Mouse (Mus musculus): ENCODE data around the gene Nhlrc1. TPM values are rescaled to one million over a fixed set of nuclear protein-coding genes. Genes with fewer than 3 reads are reported as not detected.
A peak's percentile ranks its signal among the peaks of the same experiment; 100 is the strongest.

Gene Nhlrc1
- total RNA-seq, 1 experiment: 3.6 TPM

- H3K4me1 ChIP-seq (ENCODE audit: control insufficient read depth in 2 of 2, insufficient read depth in 2 of 2, low read length in 2 of 2, poor library complexity in 1 of 2): peaks cover 0 to 2% of the 10 kb centered on the region in 2 experiments; a peak in 1 of 4 replicates
- H3K9ac ChIP-seq (ENCODE audit: insufficient read depth, low read depth, low read length, poor library complexity, severe bottlenecking): 0 out of 2 replicates have a peak overlapping the region, but pooled peaks have one; percentile 27
- in situ Hi-C loops (cut with MboI; ENCODE audit: low sequenced_read_pairs in 2 of 2, unreplicated experiment in 2 of 2): no loop called here
- no peak for DNase-seq (ENCODE audit: low read depth, low spot score)
- H3K27ac ChIP-seq (ENCODE audit: insufficient read depth, low read depth, low read length, poor library complexity, severe bottlenecking): no peak overlapping the region; the same call in 1 of the 2 replicates
- TF ChIP-seq ZC3H11A (IDR thresholded peaks at IDR 0.05; ENCODE audit: borderline replicate concordance, low read depth, low read length) (no peak), HCFC1 (IDR thresholded peaks at IDR 0.05; ENCODE audit: borderline replicate concordance, insufficient read depth, low read length) (no peak), MAFK (IDR thresholded peaks at IDR 0.05; ENCODE audit: insufficient read depth, low read depth, low read length) (no peak), CHD2 (IDR thresholded peaks at IDR 0.05; ENCODE audit: low read depth, low read length) (no peak), ZNF384 (IDR thresholded peaks at IDR 0.05; ENCODE audit: low read depth, low read length) (no peak)
- peaks cover 6% of the 10 kb centered on the region; the same call in 1 of the 2 replicates for H3K36me3 ChIP-seq (ENCODE audit: control insufficient read depth, insufficient read depth, low read length, poor library complexity, severe bottlenecking)
- H3K9me3 ChIP-seq (ENCODE audit: control insufficient read depth, insufficient read depth, low read depth, low read length): no peaks in the 10 kb centered on the region
- peak overlapping the region in 1 of 2 experiments; percentile 40; a peak in 3 of 4 replicates for H3K4me3 ChIP-seq (ENCODE audit: insufficient read depth in 1 of 2, low read depth in 1 of 2, low read length in 2 of 2, poor library complexity in 1 of 2, severe bottlenecking in 1 of 2)
Observed at GRCm38 (mm10) chr13:47056126-47056525, 41.5 kb upstream of the Nhlrc1 start.

DNA sequence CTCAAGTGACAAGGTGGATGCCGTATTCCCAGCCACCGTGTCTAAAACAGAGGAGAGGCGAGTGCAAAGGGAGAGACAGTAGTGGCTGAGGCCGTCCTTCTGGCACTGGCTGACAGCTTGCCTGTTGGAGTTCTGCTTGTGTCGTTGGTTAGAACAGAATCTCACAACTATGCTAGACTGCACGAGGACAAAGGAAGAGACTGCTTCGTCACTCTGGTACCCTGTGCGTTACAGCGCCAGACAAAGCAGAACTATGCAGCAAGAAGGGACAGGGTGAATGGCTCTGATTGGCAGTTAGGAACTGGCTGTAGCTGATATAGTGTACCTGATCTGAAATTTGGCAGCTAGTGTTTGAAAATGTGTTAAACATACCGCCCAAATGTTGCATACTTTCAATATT is 39.3 kb upstream of the Nhlrc1 start:
- Histone ChIP-seq H3K27ac (ENCODE audit: insufficient read depth, low read depth, low read length, poor library complexity, severe bottlenecking) (no peak overlapping the region), H3K4me3 (ENCODE audit: insufficient read depth in 1 of 2, low read depth in 1 of 2, low read length in 2 of 2, poor library complexity in 1 of 2, severe bottlenecking in 1 of 2) (no peak overlapping the region), H3K9ac (ENCODE audit: insufficient read depth, low read depth, low read length, poor library complexity, severe bottlenecking) (no peak overlapping the region), H3K36me3 (ENCODE audit: control insufficient read depth, insufficient read depth, low read length, poor library complexity, severe bottlenecking) (peaks cover 6% of the 10 kb centered on the region; the same call in 1 of the 2 replicates), H3K9me3 (ENCODE audit: control insufficient read depth, insufficient read depth, low read depth, low read length) (no peaks in the 10 kb centered on the region), H3K4me1 (ENCODE audit: control insufficient read depth in 2 of 2, insufficient read depth in 2 of 2, low read length in 2 of 2, poor library complexity in 1 of 2) (peaks cover 0 to 2% of the 10 kb centered on the region in 2 experiments; a peak in 1 of 4 replicates)
- in situ Hi-C loops (cut with MboI; ENCODE audit: low sequenced_read_pairs in 2 of 2, unreplicated experiment in 2 of 2): no loop called here
- no peak for DNase-seq (ENCODE audit: low read depth, low spot score)
- TF ChIP-seq HCFC1 (IDR thresholded peaks at IDR 0.05; ENCODE audit: borderline replicate concordance, insufficient read depth, low read length) (no peak), CHD2 (IDR thresholded peaks at IDR 0.05; ENCODE audit: low read depth, low read length) (no peak), ZC3H11A (IDR thresholded peaks at IDR 0.05; ENCODE audit: borderline replicate concordance, low read depth, low read length) (no peak), MAFK (IDR thresholded peaks at IDR 0.05; ENCODE audit: insufficient read depth, low read depth, low read length) (no peak), ZNF384 (IDR thresholded peaks at IDR 0.05; ENCODE audit: low read depth, low read length) (no peak)

GRCm38 (mm10) chr13:47050009-47050408 is 35.4 kb upstream of the Nhlrc1 start:
- TF ChIP-seq CHD2 (IDR thresholded peaks at IDR 0.05; ENCODE audit: low read depth, low read length): no peak
- TF ChIP-seq ZC3H11A (IDR thresholded peaks at IDR 0.05; ENCODE audit: borderline replicate concordance, low read depth, low read length): no peak
- no peak for TF ChIP-seq ZNF384 (IDR thresholded peaks at IDR 0.05; ENCODE audit: low read depth, low read length)
- no peak for TF ChIP-seq HCFC1 (IDR thresholded peaks at IDR 0.05; ENCODE audit: borderline replicate concordance, insufficient read depth, low read length)
- TF ChIP-seq MAFK (IDR thresholded peaks at IDR 0.05; ENCODE audit: insufficient read depth, low read depth, low read length): no peak
- H3K9ac ChIP-seq (ENCODE audit: insufficient read depth, low read depth, low read length, poor library complexity, severe bottlenecking): no peak overlapping the region
- no peaks in the 10 kb centered on the region for H3K9me3 ChIP-seq (ENCODE audit: control insufficient read depth, insufficient read depth, low read depth, low read length)
- H3K4me3 ChIP-seq (ENCODE audit: insufficient read depth in 1 of 2, low read depth in 1 of 2, low read length in 2 of 2, poor library complexity in 1 of 2, severe bottlenecking in 1 of 2): no peak overlapping the region
- in situ Hi-C loops (cut with MboI; ENCODE audit: low sequenced_read_pairs in 2 of 2, unreplicated experiment in 2 of 2): no loop called here
- 0 out of 2 replicates have a peak, but pooled peaks cover 4% of the 10 kb centered on the region for H3K36me3 ChIP-seq (ENCODE audit: control insufficient read depth, insufficient read depth, low read length, poor library complexity, severe bottlenecking)
- no peak for DNase-seq (ENCODE audit: low read depth, low spot score)
- H3K27ac ChIP-seq (ENCODE audit: insufficient read depth, low read depth, low read length, poor library complexity, severe bottlenecking): no peak overlapping the region
- H3K4me1 ChIP-seq (ENCODE audit: control insufficient read depth in 2 of 2, insufficient read depth in 2 of 2, low read length in 2 of 2, poor library complexity in 1 of 2): 0 out of 4 replicates have a peak, but pooled peaks cover 0 to 1% of the 10 kb centered on the region in 2 experiments

DNA sequence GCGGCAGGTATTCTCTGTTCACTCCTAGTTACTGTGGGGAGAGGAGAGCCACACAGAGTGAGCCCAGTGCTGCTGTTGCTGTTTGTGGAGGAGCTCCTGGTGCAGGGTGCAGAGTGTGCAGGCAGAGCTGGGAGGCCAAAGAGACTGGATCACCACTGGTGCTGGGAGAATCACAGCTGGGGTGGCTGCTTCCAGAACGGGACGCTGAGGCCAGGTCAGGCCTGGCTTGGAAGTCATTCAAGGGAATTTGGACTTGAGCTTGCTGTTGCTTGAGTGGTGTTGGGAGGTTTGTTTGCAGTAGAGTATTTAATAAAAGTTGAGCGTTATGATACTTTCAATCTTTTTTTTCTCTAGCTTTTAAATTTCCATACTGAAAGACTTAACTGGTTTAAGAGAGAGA is 33.3 kb upstream of the Nhlrc1 start:
- TF ChIP-seq CHD2 (IDR thresholded peaks at IDR 0.05; ENCODE audit: low read depth, low read length) (no peak), ZNF384 (IDR thresholded peaks at IDR 0.05; ENCODE audit: low read depth, low read length) (no peak), HCFC1 (IDR thresholded peaks at IDR 0.05; ENCODE audit: borderline replicate concordance, insufficient read depth, low read length) (no peak), MAFK (IDR thresholded peaks at IDR 0.05; ENCODE audit: insufficient read depth, low read depth, low read length) (no peak), ZC3H11A (IDR thresholded peaks at IDR 0.05; ENCODE audit: borderline replicate concordance, low read depth, low read length) (no peak)
- DNase-seq (ENCODE audit: low read depth, low spot score): no peak
- Histone ChIP-seq H3K4me1 (ENCODE audit: control insufficient read depth in 2 of 2, insufficient read depth in 2 of 2, low read length in 2 of 2, poor library complexity in 1 of 2) (0 out of 4 replicates have a peak, but pooled peaks cover 0 to 1% of the 10 kb centered on the region in 2 experiments), H3K4me3 (ENCODE audit: insufficient read depth in 1 of 2, low read depth in 1 of 2, low read length in 2 of 2, poor library complexity in 1 of 2, severe bottlenecking in 1 of 2) (no peak overlapping the region), H3K9ac (ENCODE audit: insufficient read depth, low read depth, low read length, poor library complexity, severe bottlenecking) (no peak overlapping the region), H3K27ac (ENCODE audit: insufficient read depth, low read depth, low read length, poor library complexity, severe bottlenecking) (no peak overlapping the region), H3K9me3 (ENCODE audit: control insufficient read depth, insufficient read depth, low read depth, low read length) (no peaks in the 10 kb centered on the region), H3K36me3 (ENCODE audit: control insufficient read depth, insufficient read depth, low read length, poor library complexity, severe bottlenecking) (0 out of 2 replicates have a peak, but pooled peaks cover 4% of the 10 kb centered on the region)
- in situ Hi-C loops (cut with MboI; ENCODE audit: low sequenced_read_pairs in 2 of 2, unreplicated experiment in 2 of 2): no loop called here

Data from ES-E14 (cell line).